Mouse (Mus musculus) MEL (cell line): ENCODE measurements around the gene Cdkl5. TPM values are rescaled to one million over a fixed set of nuclear protein-coding genes. Genes with fewer than 3 reads are reported as not detected.

Experiments
- DNase-seq: peaks from one replicate; pipeline ENCODE4 v3.0.0; 2011; ENCODE audit warnings: low read depth, low spot score
- H3K27ac ChIP-seq: 2 replicates; pipeline ENCODE4 v1.5.1; 2012; ENCODE audit warnings: low read depth, mild to moderate bottlenecking, control low read depth, low read length, moderate library complexity; ENCODE audit not compliant: control insufficient read depth
- H3K27me3 ChIP-seq, 2 experiments: fragments of 150-350 bp in 1 of 2; sonication (generic) in 1 of 2; 2 replicates each; pipeline ENCODE4 v1.6.1; 2012; ENCODE audit warnings: low read length in 2 of 2, mild to moderate bottlenecking in 2 of 2, improper control_type of control experiment in 1 of 2, moderate library complexity in 1 of 2; ENCODE audit not compliant: insufficient read depth in 2 of 2, control insufficient read depth in 1 of 2
- H3K36me3 ChIP-seq, 2 experiments: 2 replicates each; pipeline ENCODE4 v1.6.1; 2012 to 2014; ENCODE audit warnings: low read length in 2 of 2, improper control_type of control experiment in 1 of 2, inconsistent platforms in 1 of 2, mild to moderate bottlenecking in 1 of 2; ENCODE audit not compliant: insufficient read depth in 2 of 2, control insufficient read depth in 1 of 2
- H3K4me1 ChIP-seq, 2 experiments: fragments of 150-350 bp in 1 of 2; sonication (generic) in 1 of 2; 2 replicates each; pipeline ENCODE4 v1.6.1; 2012; ENCODE audit warnings: low read length in 2 of 2, improper control_type of control experiment in 1 of 2, mild to moderate bottlenecking in 1 of 2; ENCODE audit not compliant: insufficient read depth in 2 of 2, control insufficient read depth in 1 of 2
- H3K4me3 ChIP-seq, 2 experiments: fragments of 150-350 bp in 1 of 2; sonication (generic) in 1 of 2; 2 replicates each; pipeline ENCODE4 v1.5.1; 2012; ENCODE audit warnings: low read depth in 2 of 2, low read length in 2 of 2, mild to moderate bottlenecking in 2 of 2, moderate library complexity in 2 of 2, control low read depth in 1 of 2, improper control_type of control experiment in 1 of 2; ENCODE audit not compliant: control insufficient read depth in 1 of 2, insufficient read depth in 1 of 2
- H3K79me2 ChIP-seq: 2 replicates; pipeline ENCODE4 v1.6.1; 2012; ENCODE audit warnings: mild to moderate bottlenecking, low read length, moderate library complexity; ENCODE audit not compliant: control insufficient read depth, poor library complexity, insufficient read depth
- H3K9ac ChIP-seq: 2 replicates; pipeline ENCODE4 v1.6.1; 2012; ENCODE audit warnings: low read depth, mild to moderate bottlenecking, control low read depth, low read length, moderate library complexity; ENCODE audit not compliant: control insufficient read depth, poor library complexity, severe bottlenecking
- H3K9me3 ChIP-seq: fragments of 150-350 bp; sonication (generic); replicated peaks from 2 replicates; pipeline ENCODE4 v1.6.1; 2012; ENCODE audit warnings: mild to moderate bottlenecking, low read length, improper control_type of control experiment, moderate library complexity; ENCODE audit not compliant: insufficient read depth
- BHLHE40 ChIP-seq: IDR thresholded peaks from 2 replicates; pipeline ENCODE4 v1.6.1; 2012; ENCODE audit warnings: low read depth, mild to moderate bottlenecking, inconsistent platforms, low read length, improper control_type of control experiment, borderline replicate concordance
- CHD1 ChIP-seq: IDR thresholded peaks from 2 replicates; pipeline ENCODE4 v1.6.1; 2012; ENCODE audit warnings: low read depth, mild to moderate bottlenecking, inconsistent platforms, low read length, improper control_type of control experiment
- CTCF ChIP-seq, 3 experiments: IDR thresholded peaks in 2 of 3; conservative IDR thresholded peaks in 1 of 3; 2 replicates each; pipeline ENCODE4 v1.5.1; 2011 to 2012; ENCODE audit warnings: low read length in 3 of 3, low read depth in 2 of 3, mild to moderate bottlenecking in 2 of 3, improper control_type of control experiment in 1 of 3, inconsistent platforms in 1 of 3, mixed read lengths in 1 of 3, moderate library complexity in 1 of 3; ENCODE audit not compliant: control insufficient read depth in 1 of 3, insufficient read depth in 1 of 3, poor library complexity in 1 of 3, severe bottlenecking in 1 of 3
- E2F4 ChIP-seq: IDR thresholded peaks from 2 replicates; pipeline ENCODE4 v1.6.1; 2011; ENCODE audit warnings: low read depth, low read length, improper control_type of control experiment, borderline replicate concordance
- ELF1 ChIP-seq: IDR thresholded peaks from 2 replicates; pipeline ENCODE4 v1.6.1; 2014; ENCODE audit warnings: low read depth, mild to moderate bottlenecking, inconsistent platforms, low read length, improper control_type of control experiment, moderate library complexity
- EP300 ChIP-seq, 2 experiments: IDR thresholded peaks; 2 replicates each; pipeline ENCODE4 v1.6.1; 2011; ENCODE audit warnings: improper control_type of control experiment in 2 of 2, low read length in 2 of 2, low read depth in 1 of 2, mild to moderate bottlenecking in 1 of 2
- ETS1 ChIP-seq: IDR thresholded peaks from 2 replicates; pipeline ENCODE4 v1.6.1; 2012; ENCODE audit warnings: low read depth, mild to moderate bottlenecking, inconsistent platforms, low read length, improper control_type of control experiment, moderate library complexity
- GABPA ChIP-seq: IDR thresholded peaks from 2 replicates; pipeline ENCODE4 v1.6.1; 2012; ENCODE audit warnings: low read depth, mild to moderate bottlenecking, inconsistent platforms, low read length, improper control_type of control experiment, moderate library complexity
- GATA1 ChIP-seq: IDR thresholded peaks from 2 replicates; pipeline ENCODE4 v1.6.1; 2011; ENCODE audit warnings: low read depth, low read length, improper control_type of control experiment
- HCFC1 ChIP-seq: IDR thresholded peaks from 2 replicates; pipeline ENCODE4 v1.6.1; 2012; ENCODE audit warnings: low read depth, mild to moderate bottlenecking, inconsistent platforms, low read length, improper control_type of control experiment, moderate library complexity
- KAT2A ChIP-seq: conservative IDR thresholded peaks from 2 replicates; pipeline ENCODE4 v1.6.1; 2012; ENCODE audit warnings: low read depth, low read length, improper control_type of control experiment, inconsistent platforms
- MAFK ChIP-seq: IDR thresholded peaks from 2 replicates; pipeline ENCODE4 v1.6.1; 2011; ENCODE audit warnings: low read depth, mild to moderate bottlenecking, low read length, improper control_type of control experiment, borderline replicate concordance
- MEF2A ChIP-seq: IDR thresholded peaks from 2 replicates; pipeline ENCODE4 v1.6.1; 2014; ENCODE audit warnings: low read depth, mild to moderate bottlenecking, inconsistent platforms, low read length, improper control_type of control experiment; ENCODE audit not compliant: poor library complexity, insufficient replicate concordance, severe bottlenecking; ENCODE audit errors: extremely low read depth
- MXI1 ChIP-seq: IDR thresholded peaks from 2 replicates; pipeline ENCODE4 v1.6.1; 2011; ENCODE audit warnings: mild to moderate bottlenecking, low read depth, low read length, improper control_type of control experiment
- MYB ChIP-seq: IDR thresholded peaks from 2 replicates; pipeline ENCODE4 v1.6.1; 2011; ENCODE audit warnings: mild to moderate bottlenecking, low read depth, low read length, improper control_type of control experiment
- NELFE ChIP-seq: IDR thresholded peaks from 2 replicates; pipeline ENCODE4 v1.6.1; 2011; ENCODE audit warnings: low read depth, low read length, improper control_type of control experiment
- POLR2A ChIP-seq, 2 experiments: IDR thresholded peaks; 2 replicates each; pipeline ENCODE4 v1.6.1; 2011 to 2012; ENCODE audit warnings: low read length in 2 of 2, mild to moderate bottlenecking in 2 of 2, control low read depth in 1 of 2, improper control_type of control experiment in 1 of 2, low read depth in 1 of 2, moderate library complexity in 1 of 2; ENCODE audit not compliant: control insufficient read depth in 1 of 2, insufficient read depth in 1 of 2, poor library complexity in 1 of 2
- POLR2AphosphoS2 ChIP-seq: IDR thresholded peaks from 2 replicates; pipeline ENCODE4 v1.6.1; 2011; ENCODE audit warnings: low read length, improper control_type of control experiment
- POLR2AphosphoS5 ChIP-seq: IDR thresholded peaks from 2 replicates; pipeline ENCODE4 v1.6.1; 2012; ENCODE audit warnings: low read depth, borderline replicate concordance, mild to moderate bottlenecking, inconsistent platforms, low read length, moderate library complexity, mixed read lengths
- RAD21 ChIP-seq: IDR thresholded peaks from 2 replicates; pipeline ENCODE4 v1.6.1; 2011; ENCODE audit warnings: mild to moderate bottlenecking, low read depth, low read length, improper control_type of control experiment
- SIN3A ChIP-seq: IDR thresholded peaks from 2 replicates; pipeline ENCODE4 v1.6.1; 2012; ENCODE audit warnings: low read length, improper control_type of control experiment, inconsistent platforms
- SMC3 ChIP-seq: IDR thresholded peaks from 2 replicates; pipeline ENCODE4 v1.6.1; 2011; ENCODE audit warnings: low read depth, low read length, improper control_type of control experiment
- TCF12 ChIP-seq: IDR thresholded peaks from 2 replicates; pipeline ENCODE4 v1.6.1; 2014; ENCODE audit warnings: low read depth, mild to moderate bottlenecking, inconsistent platforms, low read length, improper control_type of control experiment, moderate library complexity
- UBTF ChIP-seq: IDR thresholded peaks from 2 replicates; pipeline ENCODE4 v1.6.1; 2012; ENCODE audit warnings: low read depth, mild to moderate bottlenecking, inconsistent platforms, low read length, improper control_type of control experiment, moderate library complexity, borderline replicate concordance; ENCODE audit not compliant: insufficient read depth
- USF1 ChIP-seq: IDR thresholded peaks from 2 replicates; pipeline ENCODE4 v1.6.1; 2014; ENCODE audit warnings: low read depth, mild to moderate bottlenecking, inconsistent platforms, low read length, improper control_type of control experiment, moderate library complexity
- USF2 ChIP-seq, 2 experiments: IDR thresholded peaks; 2 replicates each; pipeline ENCODE4 v1.6.1; 2011 to 2012; ENCODE audit warnings: improper control_type of control experiment in 2 of 2, low read length in 2 of 2, borderline replicate concordance in 1 of 2, inconsistent platforms in 1 of 2, low read depth in 1 of 2, mild to moderate bottlenecking in 1 of 2; ENCODE audit not compliant: insufficient read depth in 1 of 2
- ZC3H11A ChIP-seq: IDR thresholded peaks from 2 replicates; pipeline ENCODE4 v1.6.1; 2012; ENCODE audit warnings: low read depth, mild to moderate bottlenecking, inconsistent platforms, low read length, improper control_type of control experiment
- ZKSCAN1 ChIP-seq: IDR thresholded peaks from 2 replicates; pipeline ENCODE4 v1.6.1; 2012; ENCODE audit warnings: low read depth, mild to moderate bottlenecking, inconsistent platforms, low read length, improper control_type of control experiment, moderate library complexity
- ZMIZ1 ChIP-seq: IDR thresholded peaks from 2 replicates; pipeline ENCODE4 v1.6.1; 2012; ENCODE audit warnings: low read depth, mild to moderate bottlenecking, inconsistent platforms, low read length, improper control_type of control experiment, moderate library complexity
- ZNF384 ChIP-seq: IDR thresholded peaks from 2 replicates; pipeline ENCODE4 v1.6.1; 2012; ENCODE audit warnings: low read depth, mild to moderate bottlenecking, inconsistent platforms, low read length, improper control_type of control experiment
- polyA plus RNA-seq, 2 experiments: library from polyadenylated mRNA; stranded (reverse) in 1 of 2; unstranded in 1 of 2; fragments of >175 nt in 1 of 2; fragments of >200 nt in 1 of 2; gene quantifications; 2 replicates each; pipeline versions ENCODE4 v1.2.1 to v1.2.4; 2012; ENCODE audit warnings: low replicate concordance in 2 of 2, low read depth in 1 of 2; ENCODE audit not compliant: insufficient read length in 2 of 2, insufficient read depth in 1 of 2, missing spikeins in 1 of 2
- total RNA-seq: library from RNA; depleted of rRNA; stranded (reverse); fragments of 300-350 nt; gene quantifications from 2 replicates; pipeline ENCODE4 v1.2.3, GENCODE M21; 2012

Gene Cdkl5
- total and polyA plus RNA-seq, 3 experiments: 1.7 to 2.8 TPM; not detected in 1

- peak; percentile 39 for DNase-seq
- TF ChIP-seq MXI1: no peak
- TF ChIP-seq UBTF: no peak
- no peak for TF ChIP-seq ELF1
- TF ChIP-seq GATA1: no peak
- peak; percentile 9 to 35 (median 20); a peak in 3 of 6 replicates for TF ChIP-seq CTCF (IDR thresholded peaks at IDR 0.05 in 2 of 3, conservative IDR thresholded peaks at IDR 0.05 in 1 of 3; ENCODE audit: control insufficient read depth in 1 of 3, insufficient read depth in 1 of 3, low read depth in 2 of 3, low read length in 3 of 3, poor library complexity in 1 of 3, severe bottlenecking in 1 of 3)
- TF ChIP-seq POLR2AphosphoS2: no peak
- no peak for TF ChIP-seq ZMIZ1
- TF ChIP-seq SMC3: peak; percentile 36; the same call in 1 of the 2 replicates
- TF ChIP-seq MEF2A: no peak
- TF ChIP-seq, all 39 proteins: peak for 2
- H3K4me1 ChIP-seq: peaks cover 0 to 2% of the 10 kb centered on the region in 2 experiments; a peak in 1 of 4 replicates
Measured at GRCm38 (mm10) chrX:160935541-160935940, 59.0 kb downstream of the Cdkl5 start.

GRCm38 (mm10) chrX:160930656-160931055, 63.8 kb downstream of the Cdkl5 start:
- Histone ChIP-seq H3K79me2 (no peaks in the 10 kb centered on the region), H3K27me3 (no peaks in the 10 kb centered on the region), H3K9me3 (no peaks in the 10 kb centered on the region), H3K4me3 (no peak overlapping the region), H3K4me1 (peaks cover 3 to 5% of the 10 kb centered on the region in 2 experiments), H3K9ac (no peak overlapping the region), H3K36me3 (peaks cover 0 to 8% of the 10 kb centered on the region in 2 experiments; a peak in 3 of 4 replicates), H3K27ac (no peak overlapping the region)
- DNase-seq: peak; percentile 62
- TF ChIP-seq ETS1: no peak
- TF ChIP-seq MAFK: no peak
- no peak for TF ChIP-seq BHLHE40
- TF ChIP-seq ZNF384: no peak
- no peak for TF ChIP-seq GATA1
- no peak for TF ChIP-seq CHD1
- peak; percentile 62 to 73 (median 65) for TF ChIP-seq CTCF (IDR thresholded peaks at IDR 0.05 in 2 of 3, conservative IDR thresholded peaks at IDR 0.05 in 1 of 3; ENCODE audit: control insufficient read depth in 1 of 3, insufficient read depth in 1 of 3, low read depth in 2 of 3, low read length in 3 of 3, poor library complexity in 1 of 3, severe bottlenecking in 1 of 3)
- TF ChIP-seq KAT2A: no peak
- TF ChIP-seq USF2 (IDR thresholded peaks at IDR 0.05; ENCODE audit: borderline replicate concordance in 1 of 2, insufficient read depth in 1 of 2, low read depth in 1 of 2, low read length in 2 of 2): no peak
- TF ChIP-seq GABPA: no peak
- no peak for TF ChIP-seq POLR2AphosphoS5
- no peak for TF ChIP-seq USF1
- no peak for TF ChIP-seq TCF12
- no peak for TF ChIP-seq POLR2AphosphoS2
- TF ChIP-seq SMC3: peak; percentile 65
- TF ChIP-seq ZKSCAN1: no peak
- TF ChIP-seq POLR2A (IDR thresholded peaks at IDR 0.05; ENCODE audit: control insufficient read depth in 1 of 2, insufficient read depth in 1 of 2, low read depth in 1 of 2, low read length in 2 of 2, poor library complexity in 1 of 2): no peak
- TF ChIP-seq E2F4: no peak
- TF ChIP-seq HCFC1: no peak
- no peak for TF ChIP-seq SIN3A
- no peak for TF ChIP-seq EP300 (IDR thresholded peaks at IDR 0.05; ENCODE audit: low read depth in 1 of 2, low read length in 2 of 2)
- TF ChIP-seq RAD21: peak; percentile 62
- TF ChIP-seq NELFE: no peak
- peak; percentile 57 for TF ChIP-seq ZC3H11A
- TF ChIP-seq MYB: no peak
- no peak for TF ChIP-seq UBTF

More at GRCm38 (mm10) chrX:160935541-160935940, 59.0 kb downstream of the Cdkl5 start:
- Histone ChIP-seq H3K27ac (no peak overlapping the region), H3K36me3 (no peaks in the 10 kb centered on the region; a peak in 1 of 4 replicates), H3K27me3 (no peaks in the 10 kb centered on the region), H3K4me3 (no peak overlapping the region), H3K9me3 (no peaks in the 10 kb centered on the region), H3K79me2 (no peaks in the 10 kb centered on the region), H3K9ac (no peak overlapping the region)
